Mouse (Mus musculus) limb, embryonic 11.5 days (tissue): ENCODE measurements around the gene Ccdc63. TPM values are rescaled to one million over a fixed set of nuclear protein-coding genes. Genes with fewer than 3 reads are reported as not detected.
A peak's percentile ranks its signal among the peaks of the same experiment; 100 is the strongest.
"Not testable (repeated sequence)": the region's sequence is repeated elsewhere in the genome, so short reads cannot be mapped to it uniquely, and the experiment has no call there.

Experiments used
- ATAC-seq: fragments of 200-750 bp; cut with Nextera tagmentation; 2 replicates; pipeline ENCODE4 v1.8.0; 2017; ENCODE audit warnings: low read depth; ENCODE audit not compliant: insufficient number of reproducible peaks, low FRiP score, low TSS enrichment
- DNase-seq: peaks from one replicate; pipeline ENCODE4 v3.0.0-alpha.2; 2015; ENCODE audit warnings: low spot score
- H3K27ac ChIP-seq: fragments of 300-500 bp; sonication (generic); replicated peaks from 2 replicates; pipeline ENCODE4 v1.5.1; 2014; ENCODE audit warnings: low read depth, mild to moderate bottlenecking, low read length
- H3K27me3 ChIP-seq: fragments of 300-500 bp; sonication (generic); 2 replicates; pipeline ENCODE4 v1.6.1; 2014; ENCODE audit warnings: mild to moderate bottlenecking, low read length, mixed read lengths; ENCODE audit not compliant: control insufficient read depth, insufficient read depth
- H3K36me3 ChIP-seq: fragments of 300-500 bp; sonication (generic); 2 replicates; pipeline ENCODE4 v1.6.1; 2014; ENCODE audit warnings: mild to moderate bottlenecking, low read length, moderate library complexity, mixed read lengths; ENCODE audit not compliant: control insufficient read depth, insufficient read depth
- H3K4me1 ChIP-seq: fragments of 300-500 bp; sonication (generic); 2 replicates; pipeline ENCODE4 v1.6.1; 2014; ENCODE audit warnings: low read length, mixed read lengths; ENCODE audit not compliant: control insufficient read depth, insufficient read depth
- H3K4me2 ChIP-seq: fragments of 300-500 bp; sonication (generic); 2 replicates; pipeline ENCODE4 v1.6.1; 2014; ENCODE audit warnings: low read depth, mild to moderate bottlenecking, moderate library complexity; ENCODE audit not compliant: severe bottlenecking
- H3K4me3 ChIP-seq: fragments of 300-500 bp; sonication (generic); 2 replicates; pipeline ENCODE4 v1.5.1; 2014; ENCODE audit warnings: low read depth, low read length
- H3K9ac ChIP-seq: fragments of 300-500 bp; sonication (generic); 2 replicates; pipeline ENCODE4 v1.6.1; 2014; ENCODE audit warnings: mild to moderate bottlenecking, low read length
- H3K9me3 ChIP-seq: fragments of 300-500 bp; sonication (generic); 2 replicates; pipeline ENCODE4 v1.6.1; 2016; ENCODE audit warnings: low read length; ENCODE audit not compliant: control insufficient read depth
- WGBS: fragments of 180-500 bp; shearing (Covaris S2); extraction: QIAGEN DNeasy Blood & Tissue Kit; methylation state at CpG from one replicate; pipeline ENCODE4 v1.1.7; 2014; 5-methylcytosine and 5-hydroxymethylcytosine counted together
- polyA plus RNA-seq: library from polyadenylated mRNA; unstranded; fragments of >200 nt; fragmentation: Nextera tagmentation; extraction: Ambion mirVana; gene quantifications from 2 replicates; pipeline ENCODE4 v1.2.1, GENCODE M21; 2014

Gene Ccdc63
- polyA plus RNA-seq, 1 experiment from 2014 or later = not detected

DNA sequence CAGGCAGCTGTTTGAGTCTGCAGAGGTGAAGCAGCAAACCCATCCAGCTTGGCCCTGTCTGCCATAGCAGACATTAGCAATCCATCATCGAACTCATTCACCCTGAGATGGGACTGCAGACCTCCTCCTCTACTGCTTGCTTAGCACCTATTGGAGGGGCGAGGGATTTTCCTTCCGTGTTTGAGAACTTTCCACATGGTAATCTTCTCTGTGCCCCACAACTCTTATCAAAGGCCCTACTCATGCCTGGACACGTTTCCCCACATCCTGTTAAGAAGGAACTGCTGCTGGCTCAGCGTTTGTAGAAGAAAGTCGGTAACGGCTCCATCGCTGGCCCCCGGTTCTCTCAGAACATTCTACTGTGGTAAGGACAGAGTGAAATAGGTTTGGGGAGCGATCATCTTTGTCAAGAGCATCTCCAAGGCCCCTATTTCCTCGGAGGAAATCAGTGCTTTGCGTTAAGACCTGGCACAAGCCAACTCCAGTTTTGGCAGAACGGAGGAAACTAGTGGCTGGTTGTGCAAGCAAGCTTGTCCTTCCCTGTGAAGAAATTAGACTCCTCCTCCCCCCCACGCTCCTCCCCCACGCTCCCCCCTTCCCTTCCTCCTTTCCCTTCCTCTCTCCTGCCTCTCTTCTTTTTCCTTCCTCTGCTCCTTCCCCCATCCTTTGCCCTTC lies 4.9 kb upstream of the Ccdc63 start:
- ATAC-seq (peak; percentile 5; the same call in 1 of the 2 replicates), DNase-seq (no peak)
- H3K4me1 ChIP-seq = peaks cover 11% of the 10 kb centered on the region; the same call in 1 of the 2 replicates
- no peaks in the 10 kb centered on the region for H3K27me3 ChIP-seq
- H3K27ac ChIP-seq = peak overlapping the region; percentile 84
- H3K9me3 ChIP-seq = no peaks in the 10 kb centered on the region
- H3K4me2 ChIP-seq = peak overlapping the region; percentile 12; the same call in 1 of the 2 replicates
- no peak overlapping the region for H3K4me3 ChIP-seq
- H3K9ac ChIP-seq = peak overlapping the region; percentile 17; the same call in 1 of the 2 replicates
- H3K36me3 ChIP-seq = no peaks in the 10 kb centered on the region
- WGBS = 58% methylated on average over 15 of the region's 15 CpGs

DNA sequence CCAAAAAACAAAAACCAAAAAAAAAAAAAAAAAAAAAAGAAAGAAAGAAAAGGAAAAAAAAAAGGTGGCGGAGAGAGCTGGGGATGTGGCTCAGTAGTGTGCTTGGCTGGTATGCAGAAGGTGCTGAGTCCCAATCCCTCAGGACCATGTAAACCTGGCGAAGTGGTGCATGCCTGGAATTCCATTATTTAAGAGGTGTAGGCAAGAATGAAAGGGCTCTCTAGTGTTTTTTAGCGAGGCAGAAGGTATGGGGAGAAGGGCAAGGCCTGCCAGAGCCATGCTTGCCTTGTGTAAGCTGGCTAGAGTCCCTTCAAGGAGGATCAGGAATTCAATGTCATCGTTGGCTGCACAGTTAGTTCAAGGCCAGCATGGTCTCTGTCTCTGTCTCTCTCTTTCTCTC lies 4.2 kb upstream of the Ccdc63 start:
- H3K4me2 ChIP-seq = no peak overlapping the region
- no peaks in the 10 kb centered on the region for H3K27me3 ChIP-seq
- DNase-seq = no peak
- ATAC-seq = no peak
- H3K27ac ChIP-seq = no peak overlapping the region; the same call in 1 of the 2 replicates
- 86% methylated on average over 4 of the region's 4 CpGs for WGBS
- no peak overlapping the region for H3K4me3 ChIP-seq
- H3K36me3 ChIP-seq = no peaks in the 10 kb centered on the region
- H3K9me3 ChIP-seq = no peaks in the 10 kb centered on the region
- H3K4me1 ChIP-seq = peaks cover 11% of the 10 kb centered on the region; the same call in 1 of the 2 replicates
- H3K9ac ChIP-seq = no peak overlapping the region

DNA sequence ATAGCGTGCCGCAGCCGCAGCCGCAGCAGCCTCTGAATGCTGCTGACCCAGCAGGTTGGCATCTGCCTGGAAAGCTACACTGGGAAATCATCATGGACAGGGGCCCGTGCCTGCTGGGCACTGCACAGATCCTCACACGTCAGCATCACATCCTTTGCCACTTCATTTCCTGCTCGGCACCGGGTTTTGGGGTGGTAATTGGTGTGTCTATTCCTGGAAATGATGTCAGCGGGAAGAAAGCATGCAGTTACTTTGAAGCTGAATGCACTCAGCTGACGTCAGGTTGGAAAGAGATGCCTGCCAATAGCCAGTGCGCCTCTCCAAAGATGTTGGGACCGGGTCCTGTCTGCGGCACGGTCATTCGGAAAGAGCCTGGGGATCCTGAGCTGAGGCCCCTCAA lies 2.9 kb upstream of the Ccdc63 start:
- Histone ChIP-seq H3K27me3 (no peaks in the 10 kb centered on the region), H3K4me2 (no peak overlapping the region), H3K4me3 (no peak overlapping the region), H3K27ac (no peak overlapping the region), H3K9me3 (no peaks in the 10 kb centered on the region), H3K9ac (no peak overlapping the region), H3K36me3 (no peaks in the 10 kb centered on the region), H3K4me1 (peaks cover 11% of the 10 kb centered on the region; the same call in 1 of the 2 replicates)
- 84% methylated on average over 15 of the region's 15 CpGs for WGBS
- no peak for ATAC-seq
- DNase-seq = no peak

DNA sequence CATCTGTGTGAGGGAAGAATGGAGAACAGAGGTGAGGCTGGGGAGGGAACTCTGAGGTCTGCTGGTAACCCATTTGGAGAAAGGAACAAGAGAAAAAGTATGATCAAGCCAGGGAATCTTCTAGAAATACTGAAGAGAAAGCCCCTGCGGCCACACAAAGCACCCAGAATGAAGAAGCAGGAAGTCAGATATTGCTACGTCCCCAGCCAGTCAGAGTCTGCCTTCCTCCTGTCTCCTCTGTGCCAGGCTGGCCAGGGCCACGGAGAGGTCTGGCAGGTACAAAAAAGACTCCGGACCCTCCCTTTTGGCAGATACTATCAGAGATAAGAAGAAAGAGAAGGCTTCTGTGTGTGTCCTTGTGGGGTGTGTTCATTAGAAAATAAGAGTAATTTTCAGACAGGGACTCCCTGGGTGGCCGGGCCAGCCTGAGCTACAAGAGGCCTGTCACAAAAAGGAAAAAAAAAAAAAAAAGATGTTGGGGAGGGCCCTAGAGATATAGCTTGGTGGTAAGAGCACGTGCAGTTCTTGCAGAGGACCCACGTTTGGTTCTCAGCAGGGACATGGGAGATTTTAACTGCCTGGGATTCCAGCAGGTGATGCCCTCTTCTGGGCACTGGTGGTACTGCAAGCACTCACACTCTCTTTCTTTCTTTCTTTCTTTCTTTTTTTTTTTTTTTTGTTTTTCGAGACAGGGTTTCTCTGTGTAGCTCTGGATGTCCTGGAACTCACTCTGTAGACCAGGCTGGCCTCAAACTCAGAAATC lies 1.8 kb upstream of the Ccdc63 start:
- Histone ChIP-seq H3K27ac (no peak overlapping the region), H3K4me3 (no peak overlapping the region), H3K9me3 (no peaks in the 10 kb centered on the region), H3K4me2 (no peak overlapping the region), H3K36me3 (no peaks in the 10 kb centered on the region), H3K9ac (no peak overlapping the region), H3K4me1 (peaks cover 11% of the 10 kb centered on the region; the same call in 1 of the 2 replicates), H3K27me3 (no peaks in the 10 kb centered on the region)
- 61% methylated on average over 8 of the region's 8 CpGs for WGBS
- DNase-seq (peak; percentile 73), ATAC-seq (no peak)

DNA sequence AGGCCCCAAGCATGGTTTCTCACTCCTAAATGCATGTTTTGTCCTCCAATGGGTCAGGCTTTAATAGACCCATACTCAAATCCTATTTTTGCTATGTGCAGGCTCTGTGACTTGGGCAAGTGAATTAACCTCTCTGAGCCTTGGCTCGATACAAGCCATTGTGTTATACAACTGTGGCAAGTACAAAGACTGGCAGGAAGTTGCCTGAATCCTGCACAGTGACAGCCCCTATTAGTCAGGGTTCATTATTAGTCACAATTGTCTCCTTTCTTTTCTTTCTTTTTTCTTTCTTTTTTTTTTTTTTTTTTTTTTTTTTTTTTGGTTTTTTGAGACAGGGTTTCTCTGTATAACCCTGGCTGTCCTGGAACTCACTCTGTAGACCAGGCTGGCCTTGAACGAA lies 852 bp downstream of the Ccdc63 start:
- H3K27ac ChIP-seq, H3K9ac ChIP-seq, H3K36me3 ChIP-seq, H3K4me1 ChIP-seq, H3K4me3 ChIP-seq, DNase-seq, H3K4me2 ChIP-seq, ATAC-seq, H3K9me3 ChIP-seq, H3K27me3 ChIP-seq: not testable (repeated sequence)
- 82% methylated on average over 2 of the region's 2 CpGs for WGBS

DNA sequence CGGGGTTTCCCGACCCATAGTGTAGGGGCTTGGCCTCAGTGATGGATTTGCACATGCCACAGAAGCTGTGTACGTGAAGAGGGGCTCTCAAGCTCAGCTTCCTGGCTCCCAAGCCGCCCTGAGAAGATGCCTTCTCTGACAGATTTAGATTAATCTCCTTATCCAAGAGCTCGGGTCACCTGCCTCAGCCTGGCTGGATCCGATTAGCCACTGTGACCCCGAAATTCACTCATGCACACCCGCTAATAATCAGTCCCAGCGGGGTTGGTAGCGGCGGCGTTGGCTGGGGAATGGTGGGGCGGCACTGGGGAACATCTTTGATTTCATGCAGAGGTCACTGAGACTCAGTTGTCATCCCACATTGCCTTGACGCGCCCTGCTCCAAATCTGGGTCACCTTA lies 1.8 kb downstream of the Ccdc63 start:
- Histone ChIP-seq H3K36me3 (no peaks in the 10 kb centered on the region), H3K9me3 (no peaks in the 10 kb centered on the region), H3K4me3 (no peak overlapping the region), H3K27me3 (no peaks in the 10 kb centered on the region), H3K4me1 (no peaks in the 10 kb centered on the region), H3K27ac (no peak overlapping the region), H3K4me2 (no peak overlapping the region), H3K9ac (no peak overlapping the region)
- 63% methylated on average over 15 of the region's 15 CpGs for WGBS
- ATAC-seq = no peak
- no peak for DNase-seq

DNA sequence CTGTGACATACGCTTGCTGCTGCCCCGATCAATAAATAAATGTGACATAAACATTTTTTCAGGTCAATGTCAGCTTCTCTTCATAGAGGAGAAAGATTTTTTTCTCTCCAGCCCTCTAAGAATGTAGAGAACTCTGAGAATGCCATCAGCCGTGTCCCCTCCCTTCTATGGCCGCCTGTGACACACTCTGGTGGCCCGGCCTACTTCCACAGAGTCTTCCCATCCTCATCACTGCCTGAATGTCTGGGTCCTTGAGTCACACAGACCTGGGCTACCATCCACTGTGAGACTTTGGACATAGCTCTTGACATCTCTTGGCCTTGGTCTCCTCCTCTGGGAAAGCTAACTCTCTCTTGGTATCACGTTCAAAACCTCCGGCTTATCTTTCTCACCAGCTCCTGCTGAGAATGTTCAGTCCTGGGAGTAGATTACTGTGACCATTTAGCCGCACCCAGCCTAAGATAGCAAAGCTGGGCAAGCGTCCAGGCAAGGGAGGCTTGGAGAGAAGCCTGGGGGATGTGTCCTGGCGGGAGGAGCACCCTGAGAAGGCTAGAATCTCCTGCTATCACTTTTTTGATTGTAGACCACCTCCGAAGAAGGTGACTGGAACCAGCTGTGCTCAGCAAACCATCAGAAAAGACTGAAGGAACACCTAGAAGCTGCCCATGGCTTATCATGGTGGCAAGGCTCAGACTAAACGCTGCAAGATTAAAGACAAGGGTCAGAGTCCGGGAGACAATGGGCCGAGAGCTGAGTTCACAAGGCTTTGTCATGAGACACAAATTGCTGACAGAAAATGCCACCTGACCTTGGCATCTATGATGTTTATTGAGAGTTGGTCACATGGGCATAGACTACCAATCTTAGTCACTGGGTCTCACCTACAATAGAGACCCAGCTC lies 3.9 kb downstream of the Ccdc63 start:
- ATAC-seq (no peak), DNase-seq (no peak)
- Histone ChIP-seq H3K4me3 (no peak overlapping the region), H3K9ac (no peak overlapping the region), H3K9me3 (no peaks in the 10 kb centered on the region), H3K4me2 (no peak overlapping the region), H3K27ac (no peak overlapping the region), H3K27me3 (0 out of 2 replicates have a peak, but pooled peaks cover 4% of the 10 kb centered on the region), H3K36me3 (no peaks in the 10 kb centered on the region), H3K4me1 (0 out of 2 replicates have a peak, but pooled peaks cover 3% of the 10 kb centered on the region)
- 85% methylated on average over 14 of the region's 14 CpGs for WGBS

DNA sequence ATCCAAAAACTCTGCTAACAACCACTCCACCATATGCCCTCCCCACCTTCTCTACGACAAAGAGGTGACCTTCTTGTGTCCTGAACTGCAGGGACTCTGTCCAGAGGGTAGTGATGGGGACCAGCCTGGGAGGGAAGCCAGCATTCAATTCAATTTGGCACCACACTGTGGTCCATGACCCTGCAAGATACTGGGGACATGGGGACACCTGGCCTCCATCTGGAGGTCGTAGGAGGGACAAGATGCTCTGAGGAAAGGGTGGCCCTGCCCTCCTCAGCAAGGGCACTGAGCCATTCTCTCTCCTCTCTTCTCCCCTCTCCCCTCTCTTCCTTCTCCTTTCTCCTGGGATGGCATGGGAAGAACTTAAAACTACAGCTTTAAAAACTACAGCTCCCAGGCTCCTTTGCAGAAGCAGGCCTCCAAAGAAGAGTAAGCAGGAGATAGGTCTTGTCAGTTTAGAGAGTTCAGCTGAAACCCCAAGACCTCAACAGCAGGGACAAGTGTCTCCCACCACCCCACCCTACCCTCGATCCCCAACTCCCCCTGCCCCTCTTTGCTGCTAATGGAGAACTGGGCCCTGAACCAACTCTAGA lies 5.2 kb downstream of the Ccdc63 start:
- Histone ChIP-seq H3K4me2 (no peak overlapping the region), H3K4me3 (no peak overlapping the region), H3K27ac (no peak overlapping the region), H3K9ac (no peak overlapping the region), H3K9me3 (no peaks in the 10 kb centered on the region), H3K27me3 (0 out of 2 replicates have a peak, but pooled peaks cover 4% of the 10 kb centered on the region), H3K4me1 (0 out of 2 replicates have a peak, but pooled peaks cover 3% of the 10 kb centered on the region), H3K36me3 (no peaks in the 10 kb centered on the region)
- DNase-seq (no peak), ATAC-seq (no peak)
- WGBS = 70% methylated on average over 3 of the region's 3 CpGs
